Mouse (Mus musculus) embryonic facial prominence, embryonic 12.5 days (tissue): ENCODE measurements at regions not wholly inside any gene's neighbourhood (a gene's known extent, or its start where the extent isn't known, plus 50 kb on each side); places are given as distances from the start of the nearest gene placed in this dataset.

Experiments
- ATAC-seq: fragments of 200-750 bp; cut with Nextera tagmentation; 2 replicates; pipeline ENCODE4 v1.8.0; 2017; ENCODE audit not compliant: insufficient number of reproducible peaks, insufficient read depth, low FRiP score, low TSS enrichment
- H3K27ac ChIP-seq: fragments of 300-500 bp; sonication (generic); 2 replicates; pipeline ENCODE4 v1.5.1; 2016; ENCODE audit warnings: mild to moderate bottlenecking
- H3K27me3 ChIP-seq: fragments of 300-500 bp; sonication (generic); 2 replicates; pipeline ENCODE4 v1.6.1; 2016; ENCODE audit warnings: mild to moderate bottlenecking, moderate library complexity
- H3K36me3 ChIP-seq: fragments of 300-500 bp; sonication (generic); 2 replicates; pipeline ENCODE4 v1.6.1; 2016; ENCODE audit warnings: mild to moderate bottlenecking
- H3K4me1 ChIP-seq: fragments of 300-500 bp; sonication (generic); 2 replicates; pipeline ENCODE4 v1.6.1; 2016
- H3K4me2 ChIP-seq: fragments of 300-500 bp; sonication (generic); replicated peaks from 2 replicates; pipeline ENCODE4 v1.6.1; 2016; ENCODE audit warnings: mild to moderate bottlenecking, moderate library complexity
- H3K4me3 ChIP-seq: fragments of 300-500 bp; sonication (generic); 2 replicates; pipeline ENCODE4 v1.5.1; 2016; ENCODE audit warnings: mild to moderate bottlenecking
- H3K9ac ChIP-seq: fragments of 300-500 bp; sonication (generic); 2 replicates; pipeline ENCODE4 v1.6.1; 2016; ENCODE audit warnings: mild to moderate bottlenecking, moderate library complexity
- H3K9me3 ChIP-seq: fragments of 300-500 bp; sonication (generic); 2 replicates; pipeline ENCODE4 v1.6.1; 2016; ENCODE audit warnings: mild to moderate bottlenecking, moderate library complexity
- WGBS: fragments of 180-500 bp; shearing (Covaris S2); methylation state at CpG from one replicate; pipeline ENCODE4 v1.1.7; 2016; 5-methylcytosine and 5-hydroxymethylcytosine counted together

DNA sequence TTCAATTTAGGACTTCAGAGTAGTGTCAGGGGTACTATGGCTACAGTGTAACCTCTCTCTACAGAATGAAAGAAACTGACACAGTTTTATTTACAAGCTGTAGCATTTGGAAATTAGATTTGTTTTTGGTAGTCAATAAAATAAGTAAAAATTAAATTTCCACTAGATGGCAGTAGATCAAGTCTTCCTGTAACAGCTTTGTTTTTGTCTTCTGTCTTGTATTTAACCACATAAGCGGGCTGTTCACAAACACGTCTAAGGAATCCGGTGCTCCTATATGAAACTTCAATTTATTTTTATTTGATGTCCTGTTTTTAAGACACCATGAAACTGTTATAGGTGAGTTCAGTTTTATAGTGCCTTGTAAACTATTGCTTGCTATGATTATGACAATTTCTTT, 238.8 kb downstream of the Usp25 start:
- no peak for ATAC-seq
- H3K4me1 ChIP-seq = no peaks in the 10 kb centered on the region
- no peaks in the 10 kb centered on the region for H3K27me3 ChIP-seq
- H3K9ac ChIP-seq = no peak overlapping the region
- 50% methylated on average over 3 of the region's 3 CpGs for WGBS
- H3K27ac ChIP-seq = no peak overlapping the region
- H3K36me3 ChIP-seq = no peaks in the 10 kb centered on the region
- no peak overlapping the region for H3K4me2 ChIP-seq
- H3K4me3 ChIP-seq = no peak overlapping the region
- no peaks in the 10 kb centered on the region for H3K9me3 ChIP-seq

DNA sequence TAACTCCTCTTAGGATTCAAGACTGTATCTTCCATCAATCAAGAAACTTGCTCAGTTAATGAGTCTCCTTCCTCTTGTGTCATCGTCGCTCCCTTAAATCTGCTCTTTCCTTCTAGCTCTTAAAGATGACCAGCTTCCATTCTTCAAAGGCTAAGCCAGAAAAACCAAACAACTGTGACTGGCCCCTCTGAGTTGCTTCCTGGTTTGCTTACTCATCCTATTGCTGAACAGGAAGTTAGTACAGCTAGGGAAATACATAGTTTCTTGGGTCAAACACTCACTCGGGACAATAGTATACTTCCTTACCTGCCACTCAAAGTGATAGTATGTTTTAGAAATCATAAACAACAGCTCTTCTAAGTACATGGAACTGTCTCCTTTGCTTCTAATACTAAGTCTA, 237.9 kb downstream of the Usp25 start:
- Histone ChIP-seq H3K9me3 (no peaks in the 10 kb centered on the region), H3K9ac (no peak overlapping the region), H3K36me3 (no peaks in the 10 kb centered on the region), H3K4me3 (no peak overlapping the region), H3K4me2 (no peak overlapping the region), H3K4me1 (no peaks in the 10 kb centered on the region), H3K27me3 (no peaks in the 10 kb centered on the region), H3K27ac (no peak overlapping the region)
- WGBS = 74% methylated on average over 3 of the region's 3 CpGs
- no peak for ATAC-seq

DNA sequence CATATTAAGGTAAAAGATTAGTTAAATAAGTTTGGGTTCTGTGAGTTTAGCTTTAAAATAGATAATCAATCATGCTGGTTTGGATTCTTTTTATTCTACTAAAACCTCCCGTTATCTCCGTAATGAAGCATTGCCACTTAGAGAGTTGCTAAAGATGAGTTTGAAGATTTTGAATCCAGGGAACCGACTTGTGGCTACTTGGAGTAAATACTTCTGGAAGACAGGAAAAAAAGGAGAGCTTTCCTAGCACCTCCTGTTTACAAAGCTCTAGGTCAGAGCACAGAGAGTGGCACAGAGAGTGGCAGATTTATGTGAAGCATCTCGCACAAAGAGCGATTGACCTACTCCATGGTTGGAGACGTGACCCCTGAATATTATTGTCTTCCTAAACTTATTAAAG, 227.4 kb downstream of the Usp25 start:
- Histone ChIP-seq H3K4me2 (no peak overlapping the region), H3K4me1 (peaks cover 25% of the 10 kb centered on the region), H3K9me3 (no peaks in the 10 kb centered on the region), H3K27me3 (no peaks in the 10 kb centered on the region), H3K4me3 (no peak overlapping the region), H3K36me3 (no peaks in the 10 kb centered on the region), H3K9ac (no peak overlapping the region), H3K27ac (no peak overlapping the region)
- no peak for ATAC-seq
- WGBS = 80% methylated on average over 6 of the region's 6 CpGs

DNA sequence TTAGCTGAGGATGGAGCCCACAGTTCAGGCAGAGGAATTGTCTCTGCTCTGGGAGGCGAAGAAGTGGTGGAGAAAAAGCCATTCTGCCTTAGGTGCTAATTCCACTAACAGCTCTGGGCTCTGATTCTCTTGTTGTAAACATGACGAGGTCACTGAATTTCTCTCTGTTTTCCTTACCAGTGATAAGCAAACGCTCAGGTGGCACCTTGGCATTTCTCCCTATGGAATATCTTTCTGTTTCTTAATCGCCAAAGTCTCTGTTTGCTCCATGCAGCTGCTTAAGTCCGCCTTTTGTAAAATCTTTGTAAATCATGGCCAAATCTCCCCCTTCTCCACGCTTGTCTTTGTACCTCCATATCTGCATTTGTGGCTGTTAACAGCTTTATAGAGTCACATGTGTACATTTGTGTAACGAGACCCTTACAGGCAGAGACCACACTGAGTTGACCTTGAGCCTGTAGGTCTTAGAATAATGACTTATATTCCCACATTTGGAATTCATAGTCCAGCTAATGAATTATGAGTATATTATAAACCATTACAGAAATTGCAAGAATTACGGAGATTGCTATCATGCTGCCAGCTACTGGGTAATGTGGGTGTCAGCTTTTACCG, 225.8 kb downstream of the Usp25 start:
- H3K27ac ChIP-seq = 0 out of 2 replicates have a peak overlapping the region, but pooled peaks have one; percentile 46
- no peak overlapping the region for H3K4me2 ChIP-seq
- H3K9ac ChIP-seq = no peak overlapping the region

DNA sequence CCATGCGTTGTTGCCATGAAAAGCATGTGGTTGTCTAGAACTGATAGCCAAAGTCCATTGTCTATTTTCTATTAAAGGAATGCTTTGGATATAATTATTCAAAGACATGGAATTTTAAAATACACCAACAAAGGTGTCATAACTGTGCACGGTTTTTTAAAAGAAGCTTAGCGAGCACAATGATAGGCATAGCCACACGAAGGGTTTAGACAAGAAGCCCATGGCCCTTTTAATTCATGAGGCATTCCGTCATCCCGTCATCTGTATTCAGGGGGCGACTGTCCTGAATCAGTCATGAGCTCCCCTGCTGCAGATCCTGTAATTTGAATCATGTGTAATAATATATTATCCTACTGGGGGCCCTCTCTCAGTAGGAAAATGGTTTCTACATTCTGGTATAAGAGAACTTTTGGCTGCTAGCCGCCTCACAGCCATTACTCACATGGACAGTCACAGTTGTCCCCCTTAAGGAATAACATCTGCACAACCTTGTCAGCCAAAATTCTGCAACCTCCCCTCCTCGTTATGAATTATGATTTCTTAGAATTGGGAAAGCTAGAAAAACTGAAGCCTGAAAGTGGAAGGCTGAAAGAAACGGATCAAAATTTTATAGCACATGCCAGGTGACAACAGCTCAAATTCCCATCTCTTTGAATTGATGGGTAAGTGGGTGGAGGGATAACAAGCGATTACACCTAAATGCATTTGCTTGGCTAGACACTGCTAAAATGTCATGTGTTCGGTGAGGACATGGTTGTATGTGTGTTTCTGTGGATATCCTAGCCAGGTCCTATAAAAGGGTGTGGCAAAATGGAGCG, 225.1 kb downstream of the Usp25 start:
- no peak for ATAC-seq
- H3K4me1 ChIP-seq = peaks cover 28% of the 10 kb centered on the region
- H3K9me3 ChIP-seq = no peaks in the 10 kb centered on the region
- no peak overlapping the region for H3K9ac ChIP-seq
- WGBS = 63% methylated on average over 13 of the region's 13 CpGs
- H3K36me3 ChIP-seq = no peaks in the 10 kb centered on the region
- H3K27me3 ChIP-seq = no peaks in the 10 kb centered on the region
- 0 out of 2 replicates have a peak overlapping the region, but pooled peaks have one; percentile 13 for H3K4me2 ChIP-seq
- H3K4me3 ChIP-seq = no peak overlapping the region
- H3K27ac ChIP-seq = 0 out of 2 replicates have a peak overlapping the region, but pooled peaks have one; percentile 46

More for the DNA sequence above, 225.8 kb downstream of the Usp25 start:
- Histone ChIP-seq H3K27me3 (no peaks in the 10 kb centered on the region), H3K4me1 (peaks cover 28% of the 10 kb centered on the region), H3K4me3 (no peak overlapping the region), H3K36me3 (no peaks in the 10 kb centered on the region), H3K9me3 (no peaks in the 10 kb centered on the region)
- 76% methylated on average over 9 of the region's 9 CpGs for WGBS
- ATAC-seq = no peak

DNA sequence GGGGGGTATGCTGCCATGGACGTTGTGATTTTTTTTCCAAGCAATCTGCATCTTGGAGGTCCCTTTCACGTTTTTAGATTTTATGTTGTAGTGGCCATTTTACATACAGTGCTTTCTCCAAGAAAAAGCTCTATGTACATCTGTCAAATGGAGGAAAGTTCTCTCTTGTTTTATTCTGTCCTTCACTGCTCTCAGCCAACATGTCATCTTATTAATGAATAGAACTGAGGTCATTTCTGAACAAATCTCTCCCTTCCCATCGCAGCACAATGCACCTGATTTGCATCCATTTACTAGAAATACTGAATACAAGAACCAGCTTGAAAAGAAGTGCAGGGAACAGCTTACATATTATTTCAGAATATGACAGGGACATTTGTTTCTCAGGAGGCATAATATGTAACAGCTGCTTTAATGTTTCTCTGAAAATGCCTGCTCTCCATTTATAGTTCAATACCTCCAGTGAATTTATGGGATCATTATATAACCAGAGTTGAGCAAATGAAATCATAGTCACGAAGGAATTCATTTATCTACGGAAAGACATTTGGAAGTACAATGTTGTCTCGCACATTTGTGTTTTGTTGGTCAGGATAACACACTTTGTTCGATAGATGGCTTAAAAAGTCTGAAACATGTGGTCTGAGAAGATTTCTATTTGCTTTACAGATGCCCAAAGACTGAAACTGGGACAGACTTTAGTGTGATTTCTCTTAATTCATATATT, 224.3 kb downstream of the Usp25 start:
- no peak overlapping the region for H3K9ac ChIP-seq
- no peaks in the 10 kb centered on the region for H3K27me3 ChIP-seq
- no peak for ATAC-seq
- no peaks in the 10 kb centered on the region for H3K36me3 ChIP-seq
- no peak overlapping the region for H3K27ac ChIP-seq
- no peak overlapping the region for H3K4me3 ChIP-seq
- 0 out of 2 replicates have a peak overlapping the region, but pooled peaks have one; percentile 13 for H3K4me2 ChIP-seq
- H3K4me1 ChIP-seq = peaks cover 28% of the 10 kb centered on the region
- no peaks in the 10 kb centered on the region for H3K9me3 ChIP-seq
- WGBS = 73% methylated on average over 7 of the region's 7 CpGs

DNA sequence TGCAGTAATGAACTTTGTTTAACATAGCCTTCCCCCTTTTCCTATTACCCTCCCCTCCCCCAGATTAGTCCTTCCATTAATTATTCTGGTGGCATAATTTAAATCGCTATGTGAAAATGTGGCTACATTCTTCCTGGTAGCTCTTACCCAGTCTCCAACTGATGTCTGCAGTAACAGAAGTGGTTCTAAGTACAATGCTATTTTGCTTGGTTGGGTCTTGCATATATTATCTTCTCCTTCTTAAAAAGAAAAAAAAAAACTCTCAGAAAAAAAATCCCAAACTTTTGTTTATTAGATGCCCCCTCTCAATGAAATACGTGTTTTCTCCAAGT, 223.7 kb downstream of the Usp25 start:
- peak overlapping the region; percentile 44 for H3K4me2 ChIP-seq
- no peaks in the 10 kb centered on the region for H3K27me3 ChIP-seq
- peak overlapping the region; percentile 54 for H3K27ac ChIP-seq
- H3K9ac ChIP-seq = no peak overlapping the region
- no peaks in the 10 kb centered on the region for H3K36me3 ChIP-seq
- peaks cover 28% of the 10 kb centered on the region for H3K4me1 ChIP-seq
- peak overlapping the region; percentile 9; the same call in 1 of the 2 replicates for H3K4me3 ChIP-seq
- ATAC-seq = no peak
- WGBS = 85% methylated on average over 2 of the region's 2 CpGs
- H3K9me3 ChIP-seq = no peaks in the 10 kb centered on the region

DNA sequence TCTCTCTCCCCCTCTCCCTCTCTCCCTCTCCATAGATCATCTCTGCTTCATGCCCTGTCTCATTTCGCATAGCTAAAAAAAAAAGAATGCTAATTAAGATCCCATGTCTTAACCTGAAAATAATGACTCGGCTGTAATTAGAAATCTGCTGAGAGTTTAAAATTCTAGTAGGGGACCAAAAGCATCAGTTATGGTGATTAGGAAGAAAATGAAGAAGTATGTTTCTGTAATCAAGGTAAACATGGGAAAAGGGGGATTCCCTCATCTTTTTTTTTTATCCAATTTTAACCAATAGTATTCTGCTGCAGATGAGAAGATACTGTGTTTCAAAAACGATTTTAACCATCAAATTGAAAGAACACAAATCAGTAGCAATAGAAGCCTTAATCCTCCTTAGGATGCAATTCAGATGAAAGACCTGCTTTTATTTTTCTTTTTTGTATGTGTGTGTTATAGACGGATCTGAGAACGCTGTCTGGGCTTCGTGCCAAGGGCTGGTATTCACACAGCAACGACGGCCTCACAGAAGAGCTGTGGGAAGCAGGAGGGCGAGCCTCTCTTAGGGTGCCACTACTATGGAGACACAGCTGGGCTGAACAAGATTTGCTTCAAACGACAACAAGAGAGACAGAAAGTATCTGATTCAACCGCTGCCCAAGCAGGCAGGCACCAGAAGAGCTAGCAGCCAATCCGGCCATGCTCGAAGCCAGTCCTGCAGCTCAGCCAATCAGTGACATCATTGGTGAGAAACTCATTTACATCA, 223.2 kb downstream of the Usp25 start:
- ATAC-seq = peak; percentile 81
- H3K36me3 ChIP-seq = no peaks in the 10 kb centered on the region
- H3K4me1 ChIP-seq = peaks cover 28% of the 10 kb centered on the region
- peak overlapping the region; percentile 63 for H3K27ac ChIP-seq
- WGBS = 33% methylated on average over 13 of the region's 13 CpGs
- H3K4me3 ChIP-seq = peak overlapping the region; percentile 9; the same call in 1 of the 2 replicates
- H3K4me2 ChIP-seq = peak overlapping the region; percentile 44
- no peaks in the 10 kb centered on the region for H3K9me3 ChIP-seq
- no peak overlapping the region for H3K9ac ChIP-seq
- H3K27me3 ChIP-seq = no peaks in the 10 kb centered on the region

DNA sequence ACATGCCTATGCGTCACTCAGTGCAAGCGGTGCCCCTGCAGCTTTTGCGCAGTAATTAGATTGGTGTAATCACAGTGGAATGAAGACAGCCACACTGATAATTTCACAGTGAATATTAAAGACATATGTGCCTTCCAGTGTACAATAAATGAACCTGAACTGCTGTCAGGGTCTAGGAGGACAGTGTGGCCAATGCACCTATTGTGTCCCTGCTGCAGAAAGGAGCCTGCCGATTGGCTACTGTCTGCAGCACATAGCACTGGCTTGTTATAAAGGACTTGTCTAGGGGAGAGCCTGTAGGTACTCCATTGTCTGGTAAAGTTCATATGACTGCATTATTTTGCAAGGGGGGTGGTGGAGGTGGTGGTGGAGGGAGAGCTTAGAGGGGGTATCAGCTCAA, 222.5 kb downstream of the Usp25 start:
- Histone ChIP-seq H3K4me1 (peaks cover 28% of the 10 kb centered on the region), H3K4me3 (no peak overlapping the region), H3K36me3 (no peaks in the 10 kb centered on the region), H3K27ac (peak overlapping the region; percentile 63), H3K27me3 (no peaks in the 10 kb centered on the region), H3K9me3 (no peaks in the 10 kb centered on the region), H3K4me2 (peak overlapping the region; percentile 24; the same call in 1 of the 2 replicates), H3K9ac (no peak overlapping the region)
- ATAC-seq = peak; percentile 61; the same call in 1 of the 2 replicates
- WGBS = 55% methylated on average over 4 of the region's 4 CpGs

DNA sequence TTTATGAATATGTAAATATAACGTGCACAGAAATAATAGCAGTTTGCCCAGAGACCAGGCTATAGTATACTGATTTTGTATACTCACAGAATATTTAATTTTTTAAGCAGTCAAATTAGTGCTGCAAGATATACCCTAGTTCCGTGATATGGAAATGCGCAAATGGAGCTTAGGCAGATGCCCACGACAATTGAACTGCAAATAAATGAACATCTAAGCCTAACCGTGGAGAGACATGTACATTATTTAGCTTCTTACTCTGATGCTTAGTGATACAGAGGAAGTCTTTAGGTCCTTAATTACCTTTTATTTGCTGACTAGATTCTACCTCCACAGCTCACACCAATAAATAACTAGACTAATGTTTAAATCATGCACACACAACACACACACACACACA, 221.9 kb downstream of the Usp25 start:
- H3K27me3 ChIP-seq = no peaks in the 10 kb centered on the region
- no peaks in the 10 kb centered on the region for H3K9me3 ChIP-seq
- H3K4me1 ChIP-seq = peaks cover 28% of the 10 kb centered on the region
- no peaks in the 10 kb centered on the region for H3K36me3 ChIP-seq
- 0 out of 2 replicates have a peak overlapping the region, but pooled peaks have one; percentile 63 for H3K27ac ChIP-seq
- H3K9ac ChIP-seq = no peak overlapping the region
- H3K4me2 ChIP-seq = 0 out of 2 replicates have a peak overlapping the region, but pooled peaks have one; percentile 24
- no peak for ATAC-seq
- no peak overlapping the region for H3K4me3 ChIP-seq
- WGBS = 86% methylated on average over 5 of the region's 5 CpGs
